Mouse (Mus musculus) bone marrow, adult 2 months (tissue): Measurements from ENCODE around the gene Ace3. TPM values are rescaled to one million over a fixed set of nuclear protein-coding genes. Genes with fewer than 3 reads are reported as not detected.

ENCODE experiments used
- H3K27ac ChIP-seq: fragments of 200-500 bp; 2 replicates; pipeline ENCODE4 v1.5.1; 2012; ENCODE audit warnings: low read depth, mild to moderate bottlenecking, control low read depth, inconsistent platforms, low read length; ENCODE audit not compliant: control insufficient read depth, poor library complexity, insufficient read depth
- H3K4me1 ChIP-seq: fragments of 200-500 bp; 2 replicates; pipeline ENCODE4 v1.6.1; 2011; ENCODE audit warnings: low read length; ENCODE audit not compliant: control insufficient read depth, insufficient read depth
- H3K4me3 ChIP-seq: fragments of 200-500 bp; replicated peaks from 2 replicates; pipeline ENCODE3; 2011; ENCODE audit warnings: mild to moderate bottlenecking, low read depth, low read length, control low read depth; ENCODE audit not compliant: control insufficient read depth
- CTCF ChIP-seq: fragments of 200-500 bp; IDR thresholded peaks from 2 replicates; pipeline ENCODE4 v1.5.1; 2011; ENCODE audit warnings: low read length, control low read depth; ENCODE audit not compliant: control insufficient read depth, insufficient read depth
- POLR2A ChIP-seq: fragments of 200-500 bp; IDR thresholded peaks from 2 replicates; pipeline ENCODE4 v1.6.1; 2011; ENCODE audit warnings: low read depth, mild to moderate bottlenecking, control low read depth, low read length, borderline replicate concordance; ENCODE audit not compliant: control insufficient read depth
- WGBS: fragments of 180-500 bp; shearing (Covaris S2); methylation state at CpG from one replicate; pipeline ENCODE4 v1.1.7; 2018; 5-methylcytosine and 5-hydroxymethylcytosine counted together
- polyA plus RNA-seq: library from polyadenylated mRNA; stranded (reverse); fragments of >200 nt; gene quantifications from 2 replicates; pipeline ENCODE4 v1.2.4, GENCODE M21; 2011; ENCODE audit warnings: low replicate concordance; ENCODE audit not compliant: missing spikeins, insufficient read depth, insufficient read length

Ace3 gene
- polyA plus RNA-seq, 1 experiment = not detected

- no peak for TF ChIP-seq CTCF
- TF ChIP-seq POLR2A = no peak
- Histone ChIP-seq H3K27ac (no peak overlapping the region), H3K4me3 (no peak overlapping the region), H3K4me1 (no peaks in the 10 kb centered on the region; the same call in 1 of the 2 replicates)
- WGBS = 84% methylated on average over 1 of the region's 1 CpGs
Measured at GRCm38 (mm10) chr11:106045256-106045655, 50.8 kb downstream of the Ace3 start.

- H3K27ac ChIP-seq = no peak overlapping the region
- TF ChIP-seq CTCF (no peak), POLR2A (no peak)
- H3K4me1 ChIP-seq = no peaks in the 10 kb centered on the region
- 85% methylated on average over 3 of the region's 3 CpGs for WGBS
- H3K4me3 ChIP-seq = no peak overlapping the region
Measured at GRCm38 (mm10) chr11:106045780-106046179, 51.3 kb downstream of the Ace3 start.

GRCm38 (mm10) chr11:106046584-106046983 lies 52.1 kb downstream of the Ace3 start:
- Histone ChIP-seq H3K27ac (no peak overlapping the region), H3K4me1 (no peaks in the 10 kb centered on the region), H3K4me3 (no peak overlapping the region)
- 88% methylated on average over 9 of the region's 9 CpGs for WGBS
- no peak for TF ChIP-seq POLR2A
- TF ChIP-seq CTCF = no peak

GRCm38 (mm10) chr11:106053921-106054320 lies 59.4 kb downstream of the Ace3 start:
- Histone ChIP-seq H3K27ac (no peak overlapping the region), H3K4me3 (no peak overlapping the region), H3K4me1 (no peaks in the 10 kb centered on the region)
- TF ChIP-seq POLR2A (no peak), CTCF (no peak)
- 82% methylated on average over 2 of the region's 2 CpGs for WGBS

GRCm38 (mm10) chr11:106054600-106054999 lies 60.1 kb downstream of the Ace3 start:
- H3K27ac ChIP-seq = no peak overlapping the region
- H3K4me3 ChIP-seq = no peak overlapping the region
- H3K4me1 ChIP-seq = no peaks in the 10 kb centered on the region
- no peak for TF ChIP-seq POLR2A
- TF ChIP-seq CTCF = no peak
- 91% methylated on average over 8 of the region's 8 CpGs for WGBS

Other genes with a start within 250 kb of the Ace3 start
- 1.4 and 1.8 TPM in 2 replicates for gene Cyb561, start 41.3 kb upstream of the Ace3 start, polyA plus RNA-seq
- 1.8 and 3.9 TPM in 2 replicates for gene Ace, start 26.7 kb upstream of the Ace3 start, polyA plus RNA-seq
- gene Kcnh6, start 13.4 kb downstream of the Ace3 start, polyA plus RNA-seq = not detected in 2 replicates
- 15.9 and 16.9 TPM in 2 replicates for gene Dcaf7, start 42.2 kb downstream of the Ace3 start, polyA plus RNA-seq
- 6.6 and 11.8 TPM in 2 replicates for gene Taco1, start 71.4 kb downstream of the Ace3 start, polyA plus RNA-seq
- gene Map3k3, start 89.9 kb downstream of the Ace3 start, polyA plus RNA-seq = 7.3 and 14.4 TPM in 2 replicates
- gene Gm10840, start 166.2 kb downstream of the Ace3 start, polyA plus RNA-seq = not detected in 2 replicates
- gene Limd2, start 166.2 kb downstream of the Ace3 start, polyA plus RNA-seq = 45.8 and 98.2 TPM in 2 replicates
- 9.2 and 21.7 TPM in 2 replicates for gene Strada, start 207.5 kb downstream of the Ace3 start, polyA plus RNA-seq
- 24.4 and 27.9 TPM in 2 replicates for gene Ccdc47, start 221.7 kb downstream of the Ace3 start, polyA plus RNA-seq
- gene Ddx42, start 222.3 kb downstream of the Ace3 start, polyA plus RNA-seq = 20.2 and 33.5 TPM in 2 replicates